Mouse (Mus musculus) heart, postnatal 0 days (tissue): ENCODE data around the gene Umad1. TPM values are rescaled to one million over a fixed set of nuclear protein-coding genes. Genes with fewer than 3 reads are reported as not detected.

ENCODE experiments used
- ATAC-seq: fragments of 200-750 bp; cut with Nextera tagmentation; 2 replicates; pipeline ENCODE4 v1.8.0; 2017; ENCODE audit warnings: low read depth, moderate number of reproducible peaks, moderate library complexity; ENCODE audit not compliant: insufficient read depth
- DNase-seq: peaks from one replicate; pipeline ENCODE4 v3.0.0-alpha.2; 2016; ENCODE audit warnings: low spot score
- H3K27ac ChIP-seq: fragments of 300-500 bp; sonication (generic); 2 replicates; pipeline ENCODE4 v1.5.1; 2014; ENCODE audit warnings: low read depth, mild to moderate bottlenecking
- H3K27me3 ChIP-seq: fragments of 300-500 bp; sonication (generic); 2 replicates; pipeline ENCODE4 v1.6.1; 2014; ENCODE audit warnings: low read length, mixed read lengths; ENCODE audit not compliant: control insufficient read depth, insufficient read depth
- H3K36me3 ChIP-seq: fragments of 300-500 bp; sonication (generic); replicated peaks from 2 replicates; pipeline ENCODE4 v1.6.1; 2014; ENCODE audit warnings: low read length, mixed read lengths; ENCODE audit not compliant: control insufficient read depth, insufficient read depth
- H3K4me1 ChIP-seq: fragments of 300-500 bp; sonication (generic); 2 replicates; pipeline ENCODE4 v1.6.1; 2014; ENCODE audit warnings: antibody characterized with exemption; ENCODE audit not compliant: control insufficient read depth, insufficient read depth
- H3K4me2 ChIP-seq: fragments of 300-500 bp; sonication (generic); 2 replicates; pipeline ENCODE4 v1.6.1; 2014; ENCODE audit warnings: low read depth, mild to moderate bottlenecking, low read length, moderate library complexity
- H3K4me3 ChIP-seq: fragments of 300-500 bp; sonication (generic); 2 replicates; pipeline ENCODE4 v1.5.1; 2014; ENCODE audit warnings: low read depth, low read length
- H3K9ac ChIP-seq: fragments of 300-500 bp; sonication (generic); replicated peaks from 2 replicates; pipeline ENCODE4 v1.6.1; 2014; ENCODE audit warnings: low read depth, low read length, mixed read lengths
- H3K9me3 ChIP-seq: fragments of 300-500 bp; sonication (generic); replicated peaks from 2 replicates; pipeline ENCODE4 v1.6.1; 2016; ENCODE audit warnings: low read length; ENCODE audit not compliant: control insufficient read depth
- CTCF ChIP-seq: IDR thresholded peaks from 2 replicates; pipeline ENCODE4 v1.5.1; 2016; ENCODE audit warnings: antibody characterized with exemption, control low read depth, low read depth
- EP300 ChIP-seq: IDR thresholded peaks from 2 replicates; pipeline ENCODE4 v1.6.1; 2016; ENCODE audit warnings: antibody characterized with exemption, low read depth
- WGBS: fragments of 180-500 bp; shearing (Covaris S2); extraction: QIAGEN DNeasy Blood & Tissue Kit; methylation state at CpG from one replicate; pipeline ENCODE4 v1.1.7; 2014; 5-methylcytosine and 5-hydroxymethylcytosine counted together
- polyA plus RNA-seq: library from polyadenylated mRNA; unstranded; fragments of >200 nt; fragmentation: Nextera tagmentation; extraction: Ambion mirVana; gene quantifications from 2 replicates; pipeline ENCODE4 v1.2.1, GENCODE M21; 2015
- total RNA-seq: library from RNA; depleted of rRNA; stranded (reverse); fragments of >200 nt; gene quantifications from 2 replicates; pipeline ENCODE4 v1.2.3, GENCODE M21; 2014; ENCODE audit warnings: low replicate concordance

The Umad1 gene
- total and polyA plus RNA-seq, 2 experiments from 2014 or later, result 7.8 to 18.2 TPM

DNA sequence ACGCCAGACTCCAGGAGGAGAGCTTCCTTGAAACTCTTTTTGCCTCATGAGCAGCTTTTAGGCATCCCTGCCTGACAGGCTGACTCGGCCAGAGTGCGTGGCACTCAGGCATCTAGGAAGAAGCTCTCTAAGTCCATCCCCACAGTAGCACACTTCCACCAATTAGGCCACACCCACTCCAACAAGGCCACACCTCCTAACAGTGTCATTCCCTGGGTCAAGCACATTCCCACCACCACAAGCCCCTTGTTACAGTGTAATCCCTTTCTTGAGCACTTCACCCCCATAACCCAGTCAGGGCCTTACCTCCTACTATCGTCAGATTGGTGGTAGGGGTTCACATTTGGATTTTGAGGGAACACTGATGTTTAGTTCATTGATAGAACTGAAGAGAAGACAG is 108.6 kb downstream of the Umad1 start:
- ATAC-seq (no peak), DNase-seq (no peak)
- Histone ChIP-seq H3K4me3 (no peak overlapping the region), H3K27me3 (no peaks in the 10 kb centered on the region), H3K9ac (no peak overlapping the region), H3K4me1 (peaks cover 7% of the 10 kb centered on the region; the same call in 1 of the 2 replicates), H3K9me3 (no peaks in the 10 kb centered on the region), H3K4me2 (no peak overlapping the region), H3K36me3 (no peaks in the 10 kb centered on the region), H3K27ac (no peak overlapping the region)
- no peak for TF ChIP-seq EP300
- TF ChIP-seq CTCF, result no peak
- 96% methylated on average over 4 of the region's 4 CpGs for WGBS

DNA sequence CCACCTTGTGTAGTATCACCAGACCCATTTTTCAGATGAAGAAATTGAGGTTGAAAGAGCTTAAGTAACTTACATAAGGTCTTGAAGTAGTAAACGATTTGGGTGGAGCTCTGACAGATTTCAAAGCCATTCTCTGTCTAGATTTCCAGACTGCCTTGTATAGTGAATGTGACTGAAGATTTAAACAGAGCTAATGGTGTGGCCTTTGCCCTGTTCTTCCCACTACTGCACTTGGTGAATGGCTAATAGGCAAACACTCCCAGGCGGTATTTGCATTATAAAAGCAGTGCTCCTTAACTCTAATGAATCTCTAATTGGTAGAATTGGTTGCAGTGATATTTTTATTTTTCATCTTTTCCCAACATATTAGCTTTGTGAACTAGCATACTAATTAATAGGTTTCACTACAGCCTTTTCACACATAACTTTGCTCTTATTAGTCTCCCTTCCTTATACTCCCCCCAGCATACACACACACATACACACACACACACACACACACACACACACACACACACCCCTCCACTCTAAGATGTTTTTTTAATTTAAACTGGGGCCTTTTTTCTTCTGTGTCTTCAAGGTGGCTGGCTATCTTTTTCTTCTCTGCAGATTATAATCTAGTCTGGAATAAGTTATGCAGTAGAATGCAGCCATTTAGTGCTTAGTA is 109.2 kb downstream of the Umad1 start:
- TF ChIP-seq CTCF (no peak), EP300 (no peak)
- Histone ChIP-seq H3K27me3 (no peaks in the 10 kb centered on the region), H3K4me2 (no peak overlapping the region), H3K9ac (no peak overlapping the region), H3K27ac (no peak overlapping the region), H3K4me3 (no peak overlapping the region), H3K36me3 (no peaks in the 10 kb centered on the region), H3K4me1 (peaks cover 7% of the 10 kb centered on the region; the same call in 1 of the 2 replicates), H3K9me3 (no peaks in the 10 kb centered on the region)
- 81% methylated on average over 2 of the region's 2 CpGs for WGBS
- DNase-seq (no peak), ATAC-seq (no peak)

DNA sequence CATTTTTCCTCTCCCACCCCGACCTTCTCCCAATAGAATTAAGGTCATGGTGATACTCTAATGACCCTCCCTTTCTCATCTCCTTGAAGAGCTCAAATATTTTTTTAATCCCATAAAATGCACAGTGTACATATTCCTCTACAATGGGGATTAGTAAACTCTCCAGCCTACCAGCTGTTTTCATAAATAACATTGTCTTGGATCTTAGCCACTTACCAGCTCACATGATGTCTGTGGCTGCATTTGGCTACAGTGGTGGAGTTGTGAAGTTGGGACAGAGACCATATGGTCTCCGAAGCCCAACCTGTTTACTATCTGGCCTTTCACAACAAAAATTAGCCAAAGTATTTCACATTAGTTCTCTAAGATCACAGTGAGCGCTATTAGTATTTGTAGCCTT is 111.5 kb downstream of the Umad1 start:
- ATAC-seq (peak; percentile 44; the same call in 1 of the 2 replicates), DNase-seq (no peak)
- Histone ChIP-seq H3K9ac (no peak overlapping the region), H3K27me3 (no peaks in the 10 kb centered on the region), H3K4me1 (peaks cover 7% of the 10 kb centered on the region; the same call in 1 of the 2 replicates), H3K27ac (no peak overlapping the region), H3K36me3 (no peaks in the 10 kb centered on the region), H3K9me3 (no peaks in the 10 kb centered on the region), H3K4me3 (no peak overlapping the region), H3K4me2 (no peak overlapping the region)
- WGBS, result 68% methylated on average over 3 of the region's 3 CpGs
- no peak for TF ChIP-seq EP300
- TF ChIP-seq CTCF, result no peak

DNA sequence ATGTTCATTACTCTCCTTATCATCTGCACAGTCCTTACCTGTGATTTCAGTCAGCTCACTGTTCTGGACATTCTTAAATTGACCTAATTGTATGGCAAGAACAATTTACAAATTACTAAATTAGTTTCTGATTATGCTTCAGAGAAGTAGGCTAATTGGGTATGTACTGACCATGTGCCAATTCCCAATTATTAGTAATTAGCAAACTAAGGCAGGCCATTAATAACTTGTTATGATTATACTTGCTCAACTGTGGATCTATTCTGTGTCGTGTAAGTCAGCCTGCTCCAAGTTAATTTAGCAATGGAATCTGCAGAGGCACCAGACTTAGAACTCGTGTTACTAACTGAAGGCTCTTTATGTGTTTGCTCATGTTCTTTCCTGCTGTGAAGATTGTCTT is 114.0 kb downstream of the Umad1 start:
- 69% methylated on average over 2 of the region's 2 CpGs for WGBS
- DNase-seq (no peak), ATAC-seq (no peak)
- H3K36me3 ChIP-seq, result no peaks in the 10 kb centered on the region
- H3K4me1 ChIP-seq, result peaks cover 7% of the 10 kb centered on the region; the same call in 1 of the 2 replicates
- no peak overlapping the region for H3K4me3 ChIP-seq
- H3K27ac ChIP-seq, result no peak overlapping the region
- H3K4me2 ChIP-seq, result no peak overlapping the region
- no peak for TF ChIP-seq CTCF
- TF ChIP-seq EP300, result no peak
- H3K9me3 ChIP-seq, result no peaks in the 10 kb centered on the region
- H3K9ac ChIP-seq, result no peak overlapping the region
- no peaks in the 10 kb centered on the region for H3K27me3 ChIP-seq

DNA sequence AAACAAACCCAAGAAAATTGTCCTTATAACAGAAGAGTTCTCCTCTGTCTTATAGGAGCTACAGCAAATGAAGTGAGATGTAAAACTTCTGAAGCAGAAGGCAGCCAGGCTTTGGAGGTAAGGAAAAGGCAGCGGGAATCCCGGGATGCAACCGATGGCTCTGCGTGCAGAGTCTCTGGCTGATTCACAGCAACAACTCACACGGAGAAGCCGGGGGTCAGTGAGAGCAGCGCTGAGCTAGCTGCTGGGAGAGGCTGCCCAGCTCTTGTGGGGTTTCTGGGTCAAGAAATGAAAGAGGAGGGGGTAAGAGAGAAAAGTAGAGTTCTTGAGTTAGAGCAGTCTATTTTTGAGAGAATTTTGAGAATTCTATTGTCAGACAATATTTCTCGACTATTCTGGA is 114.8 kb downstream of the Umad1 start:
- H3K27ac ChIP-seq, result no peak overlapping the region
- H3K4me3 ChIP-seq, result no peak overlapping the region
- H3K27me3 ChIP-seq, result no peaks in the 10 kb centered on the region
- no peak overlapping the region for H3K4me2 ChIP-seq
- peaks cover 7% of the 10 kb centered on the region; the same call in 1 of the 2 replicates for H3K4me1 ChIP-seq
- WGBS, result 52% methylated on average over 8 of the region's 8 CpGs
- DNase-seq (no peak), ATAC-seq (no peak)
- no peaks in the 10 kb centered on the region for H3K9me3 ChIP-seq
- no peak overlapping the region for H3K9ac ChIP-seq
- no peaks in the 10 kb centered on the region for H3K36me3 ChIP-seq
- TF ChIP-seq CTCF (no peak), EP300 (no peak)

DNA sequence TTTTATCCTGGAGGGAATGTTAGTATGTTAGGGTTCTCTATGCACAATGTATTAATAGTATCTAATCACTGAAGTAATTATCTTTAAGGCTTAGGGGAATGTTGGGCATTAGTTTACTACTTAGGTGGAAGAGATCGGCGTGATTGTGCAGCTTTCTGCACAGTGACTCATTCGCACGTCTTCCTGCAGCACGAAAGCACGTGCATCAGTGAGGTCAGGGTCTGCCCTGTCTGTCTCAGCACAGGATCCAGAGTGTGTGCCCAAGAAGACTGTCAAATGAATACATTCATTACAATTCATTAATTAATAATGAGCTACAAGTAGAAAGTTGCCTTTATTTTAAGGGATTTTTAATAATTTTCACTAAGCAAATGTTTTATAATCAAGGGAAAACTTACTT is 115.2 kb downstream of the Umad1 start:
- no peak for DNase-seq

More for the DNA sequence above, 115.2 kb downstream of the Umad1 start:
- Histone ChIP-seq H3K4me2 (no peak overlapping the region), H3K36me3 (no peaks in the 10 kb centered on the region), H3K27ac (no peak overlapping the region), H3K9me3 (no peaks in the 10 kb centered on the region), H3K9ac (no peak overlapping the region), H3K4me3 (no peak overlapping the region), H3K27me3 (no peaks in the 10 kb centered on the region), H3K4me1 (peaks cover 7% of the 10 kb centered on the region; the same call in 1 of the 2 replicates)
- 62% methylated on average over 6 of the region's 6 CpGs for WGBS
- TF ChIP-seq EP300 (no peak), CTCF (no peak)
- ATAC-seq, result no peak
